Mouse (Mus musculus): ENCODE measurements at regions not wholly inside any gene's neighbourhood (a gene's known extent, or its start where the extent isn't known, plus 50 kb on each side); places are given as distances from the start of the nearest gene placed in this dataset.

DNA sequence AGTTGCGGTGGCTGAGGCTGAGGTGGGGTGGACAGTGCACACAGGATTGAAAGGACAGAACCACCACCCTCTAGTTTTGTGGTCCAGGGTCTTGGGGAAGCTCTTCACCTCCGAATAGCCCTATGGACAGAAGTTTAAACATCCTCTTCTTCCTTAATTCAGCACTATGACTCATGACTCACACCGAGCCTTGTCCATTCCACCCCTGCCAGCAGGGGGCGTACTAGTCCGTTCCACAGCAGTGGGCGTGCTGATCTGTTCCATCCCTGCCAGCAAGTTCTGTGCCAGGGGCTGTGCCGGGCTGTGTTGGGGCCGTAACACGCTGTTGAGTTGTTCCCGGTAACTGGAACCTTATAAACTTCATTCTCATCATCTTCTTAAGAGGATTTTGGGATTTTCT lies 69.2 kb upstream of the Ppp2r5c start:
- Histone ChIP-seq H3K36me3 (ENCODE audit: control insufficient read depth, insufficient read depth, low read length) (no peaks in the 10 kb centered on the region), H3K27ac (ENCODE audit: control insufficient read depth, insufficient read depth, low read depth, low read length) (no peak overlapping the region), H3K4me1 (ENCODE audit: control insufficient read depth, insufficient read depth, low read length) (peaks cover 8% of the 10 kb centered on the region), H3K27me3 (ENCODE audit: control insufficient read depth, insufficient read depth, low read length) (no peaks in the 10 kb centered on the region), H3K4me3 (ENCODE audit: control insufficient read depth, low read depth, low read length) (no peak overlapping the region)
- TF ChIP-seq POLR2A (IDR thresholded peaks at IDR 0.05; ENCODE audit: control insufficient read depth, low read depth, low read length) (no peak), CTCF (IDR thresholded peaks at IDR 0.05; ENCODE audit: control insufficient read depth, insufficient read depth, insufficient replicate concordance, low read depth, low read length) (peak; percentile 93)

- TF ChIP-seq POLR2A (IDR thresholded peaks at IDR 0.05; ENCODE audit: control insufficient read depth, low read depth, low read length) (no peak), CTCF (IDR thresholded peaks at IDR 0.05; ENCODE audit: control insufficient read depth, insufficient read depth, insufficient replicate concordance, low read depth, low read length) (no peak)
- no peak overlapping the region for H3K27ac ChIP-seq (ENCODE audit: control insufficient read depth, insufficient read depth, low read depth, low read length)
- H3K4me1 ChIP-seq (ENCODE audit: control insufficient read depth, insufficient read depth, low read length) = peaks cover 5% of the 10 kb centered on the region
- no peaks in the 10 kb centered on the region for H3K27me3 ChIP-seq (ENCODE audit: control insufficient read depth, insufficient read depth, low read length)
- H3K36me3 ChIP-seq (ENCODE audit: control insufficient read depth, insufficient read depth, low read length) = no peaks in the 10 kb centered on the region
- no peak overlapping the region for H3K4me3 ChIP-seq (ENCODE audit: control insufficient read depth, low read depth, low read length)
Measured at GRCm38 (mm10) chr12:110378302-110378701, 68.6 kb upstream of the Ppp2r5c start.

- Histone ChIP-seq H3K27ac (ENCODE audit: control insufficient read depth, insufficient read depth, low read depth, low read length) (no peak overlapping the region), H3K4me1 (ENCODE audit: control insufficient read depth, insufficient read depth, low read length) (peaks cover 5% of the 10 kb centered on the region), H3K4me3 (ENCODE audit: control insufficient read depth, low read depth, low read length) (no peak overlapping the region), H3K36me3 (ENCODE audit: control insufficient read depth, insufficient read depth, low read length) (no peaks in the 10 kb centered on the region), H3K27me3 (ENCODE audit: control insufficient read depth, insufficient read depth, low read length) (no peaks in the 10 kb centered on the region)
- TF ChIP-seq POLR2A (IDR thresholded peaks at IDR 0.05; ENCODE audit: control insufficient read depth, low read depth, low read length) (no peak), CTCF (IDR thresholded peaks at IDR 0.05; ENCODE audit: control insufficient read depth, insufficient read depth, insufficient replicate concordance, low read depth, low read length) (no peak)
Measured at GRCm38 (mm10) chr12:110379721-110380120, 67.2 kb upstream of the Ppp2r5c start.

GRCm38 (mm10) chr12:110380831-110381750 lies 65.8 kb upstream of the Ppp2r5c start:
- Histone ChIP-seq H3K4me1 (ENCODE audit: control insufficient read depth, insufficient read depth, low read length) (peaks cover 5% of the 10 kb centered on the region), H3K4me3 (ENCODE audit: control insufficient read depth, low read depth, low read length) (no peak overlapping the region), H3K27me3 (ENCODE audit: control insufficient read depth, insufficient read depth, low read length) (no peaks in the 10 kb centered on the region), H3K27ac (ENCODE audit: control insufficient read depth, insufficient read depth, low read depth, low read length) (no peak overlapping the region), H3K36me3 (ENCODE audit: control insufficient read depth, insufficient read depth, low read length) (no peaks in the 10 kb centered on the region)
- TF ChIP-seq POLR2A (IDR thresholded peaks at IDR 0.05; ENCODE audit: control insufficient read depth, low read depth, low read length) (no peak), CTCF (IDR thresholded peaks at IDR 0.05; ENCODE audit: control insufficient read depth, insufficient read depth, insufficient replicate concordance, low read depth, low read length) (no peak)

- TF ChIP-seq POLR2A (IDR thresholded peaks at IDR 0.05; ENCODE audit: control insufficient read depth, low read depth, low read length) = no peak
- TF ChIP-seq CTCF (IDR thresholded peaks at IDR 0.05; ENCODE audit: control insufficient read depth, insufficient read depth, insufficient replicate concordance, low read depth, low read length) = no peak
- H3K4me3 ChIP-seq (ENCODE audit: control insufficient read depth, low read depth, low read length) = no peak overlapping the region
Measured at GRCm38 (mm10) chr12:110385031-110385430, 61.9 kb upstream of the Ppp2r5c start.

DNA sequence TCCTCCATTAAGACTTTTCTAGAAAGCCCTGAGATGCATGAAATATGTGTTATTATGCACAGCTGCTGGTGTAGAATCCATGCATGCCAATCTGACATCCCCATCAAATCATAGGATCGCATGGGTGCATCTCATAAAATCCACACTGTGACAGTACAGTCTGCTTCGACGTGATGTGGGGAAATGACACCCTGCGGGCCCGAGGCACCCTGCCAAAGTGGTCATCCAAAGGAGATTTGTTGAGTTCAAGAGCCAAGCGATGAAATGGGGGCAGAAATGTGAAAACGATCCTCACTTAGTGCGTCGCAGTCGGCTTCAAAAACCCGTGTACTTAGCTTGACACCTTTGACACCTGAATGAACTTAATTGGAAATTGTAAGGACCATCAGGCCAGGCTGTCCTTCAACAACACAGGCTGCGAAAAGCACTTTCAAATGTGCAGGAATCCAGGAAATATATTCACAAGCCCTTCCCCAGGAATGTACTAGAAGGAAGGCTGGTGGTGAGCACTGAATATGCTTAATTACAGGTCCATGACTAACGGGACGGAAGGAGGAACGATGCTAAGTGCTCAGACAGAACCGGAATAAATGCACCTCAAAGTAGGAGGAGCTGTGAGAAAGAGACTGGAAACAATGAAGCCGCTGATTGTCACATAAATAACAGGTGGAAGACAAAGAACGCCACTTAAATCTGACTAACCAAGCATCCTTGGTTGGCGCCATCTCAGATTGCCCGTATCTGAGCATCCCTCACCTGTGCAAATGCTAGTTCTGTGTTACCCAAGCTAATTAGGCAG lies 60.9 kb upstream of the Ppp2r5c start:
- no peak for TF ChIP-seq CTCF (IDR thresholded peaks at IDR 0.05; ENCODE audit: control insufficient read depth, insufficient read depth, insufficient replicate concordance, low read depth, low read length)
- no peak for TF ChIP-seq POLR2A (IDR thresholded peaks at IDR 0.05; ENCODE audit: control insufficient read depth, low read depth, low read length)
- Histone ChIP-seq H3K4me1 (ENCODE audit: control insufficient read depth, insufficient read depth, low read length) (peaks cover 5% of the 10 kb centered on the region), H3K27me3 (ENCODE audit: control insufficient read depth, insufficient read depth, low read length) (no peaks in the 10 kb centered on the region), H3K4me3 (ENCODE audit: control insufficient read depth, low read depth, low read length) (no peak overlapping the region), H3K36me3 (ENCODE audit: control insufficient read depth, insufficient read depth, low read length) (no peaks in the 10 kb centered on the region), H3K27ac (ENCODE audit: control insufficient read depth, insufficient read depth, low read depth, low read length) (no peak overlapping the region)

More at GRCm38 (mm10) chr12:110385031-110385430, 61.9 kb upstream of the Ppp2r5c start:
- Histone ChIP-seq H3K4me1 (ENCODE audit: control insufficient read depth, insufficient read depth, low read length) (peaks cover 5% of the 10 kb centered on the region), H3K36me3 (ENCODE audit: control insufficient read depth, insufficient read depth, low read length) (no peaks in the 10 kb centered on the region), H3K27me3 (ENCODE audit: control insufficient read depth, insufficient read depth, low read length) (no peaks in the 10 kb centered on the region), H3K27ac (ENCODE audit: control insufficient read depth, insufficient read depth, low read depth, low read length) (no peak overlapping the region)

DNA sequence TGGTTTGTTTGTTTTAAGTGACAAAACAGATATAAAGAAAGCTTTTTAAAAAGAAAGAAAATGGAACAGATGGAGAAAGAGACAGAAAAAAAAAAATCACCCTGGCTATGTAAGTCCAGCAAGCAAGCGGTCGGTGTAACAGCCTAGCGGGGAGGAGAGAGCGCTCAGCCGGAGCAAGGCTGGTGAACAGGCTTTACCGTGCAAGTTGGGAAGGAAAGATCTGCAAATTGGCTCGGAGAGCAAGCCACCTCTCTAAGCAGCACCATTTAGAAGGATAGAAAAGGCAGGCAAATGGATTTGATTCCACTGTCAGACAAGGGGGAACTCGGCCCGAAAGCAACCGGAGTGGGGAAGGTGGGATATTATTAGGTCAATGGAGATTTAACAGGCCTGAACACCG lies 59.9 kb upstream of the Ppp2r5c start:
- H3K27me3 ChIP-seq (ENCODE audit: control insufficient read depth, insufficient read depth, low read length) = no peaks in the 10 kb centered on the region
- H3K4me1 ChIP-seq (ENCODE audit: control insufficient read depth, insufficient read depth, low read length) = peaks cover 5% of the 10 kb centered on the region
- H3K27ac ChIP-seq (ENCODE audit: control insufficient read depth, insufficient read depth, low read depth, low read length) = no peak overlapping the region
- no peak for TF ChIP-seq POLR2A (IDR thresholded peaks at IDR 0.05; ENCODE audit: control insufficient read depth, low read depth, low read length)
- no peak for TF ChIP-seq CTCF (IDR thresholded peaks at IDR 0.05; ENCODE audit: control insufficient read depth, insufficient read depth, insufficient replicate concordance, low read depth, low read length)
- no peaks in the 10 kb centered on the region for H3K36me3 ChIP-seq (ENCODE audit: control insufficient read depth, insufficient read depth, low read length)
- no peak overlapping the region for H3K4me3 ChIP-seq (ENCODE audit: control insufficient read depth, low read depth, low read length)
